Mouse (Mus musculus): Measurements from ENCODE around the gene Mapk11.

Gene Mapk11

GRCm38 (mm10) chr15:89149271-89150040 is at the start of gene Mapk11:
Gene Mapk11, minus strand, starts transcription at chr15:89149628.
- no peak for DNase-seq (ENCODE audit: extremely low spot score, low read depth, low spot score)

- DNase-seq (ENCODE audit: extremely low spot score, low read depth, low spot score), result no peak
Observed at GRCm38 (mm10) chr15:89197056-89197455, 47.6 kb upstream of the Mapk11 start.

- DNase-seq (ENCODE audit: extremely low spot score, low read depth, low spot score), result peak; percentile 85
Observed at GRCm38 (mm10) chr15:89196313-89196706, 46.9 kb upstream of the Mapk11 start, which contains the start of gene Dennd6b. Gene Dennd6b, minus strand, starts transcription at chr15:89196496.

GRCm38 (mm10) chr15:89195690-89196312 is 46.4 kb upstream of the Mapk11 start:
- DNase-seq (ENCODE audit: extremely low spot score, low read depth, low spot score), result no peak

- no peak for DNase-seq (ENCODE audit: extremely low spot score, low read depth, low spot score)
Observed at GRCm38 (mm10) chr15:89195261-89195681, 45.8 kb upstream of the Mapk11 start.

- DNase-seq (ENCODE audit: extremely low spot score, low read depth, low spot score), result no peak
Observed at GRCm38 (mm10) chr15:89184937-89185227, 35.5 kb upstream of the Mapk11 start.

- DNase-seq (ENCODE audit: extremely low spot score, low read depth, low spot score), result no peak
Observed at GRCm38 (mm10) chr15:89184141-89184936, 34.9 kb upstream of the Mapk11 start.

- DNase-seq (ENCODE audit: extremely low spot score, low read depth, low spot score), result no peak
Observed at GRCm38 (mm10) chr15:89182842-89183241, 33.4 kb upstream of the Mapk11 start.

- no peak for DNase-seq (ENCODE audit: extremely low spot score, low read depth, low spot score)
Observed at GRCm38 (mm10) chr15:89182328-89182741, 32.9 kb upstream of the Mapk11 start.

- no peak for DNase-seq (ENCODE audit: extremely low spot score, low read depth, low spot score)
Observed at GRCm38 (mm10) chr15:89181561-89182270, 32.3 kb upstream of the Mapk11 start.

GRCm38 (mm10) chr15:89180571-89181229 is 31.3 kb upstream of the Mapk11 start, which contains the start of gene Plxnb2:
Gene Plxnb2, minus strand, starts transcription at chr15:89180788.
- no peak for DNase-seq (ENCODE audit: extremely low spot score, low read depth, low spot score)

GRCm38 (mm10) chr15:89180081-89180541 is 30.7 kb upstream of the Mapk11 start:
- no peak for DNase-seq (ENCODE audit: extremely low spot score, low read depth, low spot score)

- DNase-seq (ENCODE audit: extremely low spot score, low read depth, low spot score), result no peak
Observed at GRCm38 (mm10) chr15:89179630-89179964, 30.2 kb upstream of the Mapk11 start.

GRCm38 (mm10) chr15:89178954-89179629 is 29.7 kb upstream of the Mapk11 start:
- DNase-seq (ENCODE audit: extremely low spot score, low read depth, low spot score), result no peak

- no peak for DNase-seq (ENCODE audit: extremely low spot score, low read depth, low spot score)
Observed at GRCm38 (mm10) chr15:89178260-89178860, 28.9 kb upstream of the Mapk11 start.

GRCm38 (mm10) chr15:89177576-89178259 is 28.3 kb upstream of the Mapk11 start:
- no peak for DNase-seq (ENCODE audit: extremely low spot score, low read depth, low spot score)

- DNase-seq (ENCODE audit: extremely low spot score, low read depth, low spot score), result no peak
Observed at GRCm38 (mm10) chr15:89177121-89177520, 27.7 kb upstream of the Mapk11 start.

- no peak for DNase-seq (ENCODE audit: extremely low spot score, low read depth, low spot score)
Observed at GRCm38 (mm10) chr15:89175411-89176155, 26.2 kb upstream of the Mapk11 start.
